Mouse (Mus musculus): ENCODE results near the gene Gm21974. TPM values are rescaled to one million over a fixed set of nuclear protein-coding genes. Genes with fewer than 3 reads are reported as not detected.

Gene Gm21974
- polyA plus RNA-seq, 1 experiment from 2014 or later = not detected

- peak within 1 kb of the TSS; percentile 98 for H3K9ac ChIP-seq (ENCODE audit: low read length)
- H3K27ac ChIP-seq (ENCODE audit: low read depth, low read length) = peak within 1 kb of the TSS; percentile 100
- no peaks in the 10 kb centered on the region for H3K27me3 ChIP-seq (replicated peaks; ENCODE audit: control insufficient read depth, insufficient read depth, low read length)
- DNase-seq (ENCODE audit: low spot score) (peak; percentile 97), ATAC-seq (peak; percentile 69)
- peaks cover 50% of the 10 kb centered on the region for H3K36me3 ChIP-seq (ENCODE audit: control insufficient read depth, insufficient read depth, low read length)
- H3K4me3 ChIP-seq (ENCODE audit: low read depth, low read length) = peak within 1 kb of the TSS; percentile 98
- H3K4me1 ChIP-seq (ENCODE audit: control insufficient read depth, insufficient read depth, low read length) = peaks cover 18% of the 10 kb centered on the region
- WGBS = under 1% methylated on average over 60 of the region's 60 CpGs
- H3K9me3 ChIP-seq (replicated peaks; ENCODE audit: control insufficient read depth, low read length) = no peaks in the 10 kb centered on the region
- H3K4me2 ChIP-seq (ENCODE audit: low read length) = peak within 1 kb of the TSS; percentile 94
Observed at GRCm38 (mm10) chr7:127876467-127877348, 18.5 kb downstream of the Gm21974 start, which contains the start of gene Zfp668. Zfp668 (minus strand) TSS chr7:127876828.

- H3K9me3 ChIP-seq (replicated peaks; ENCODE audit: control insufficient read depth, low read length) = no peaks in the 10 kb centered on the region
- ATAC-seq = peak; percentile 92
- peak; percentile 93 for DNase-seq (ENCODE audit: low spot score)
- H3K4me1 ChIP-seq (ENCODE audit: control insufficient read depth, insufficient read depth, low read length) = peaks cover 18% of the 10 kb centered on the region
- peak within 1 kb of the TSS; percentile 98 for H3K9ac ChIP-seq (ENCODE audit: low read length)
- H3K4me3 ChIP-seq (ENCODE audit: low read depth, low read length) = peak within 1 kb of the TSS; percentile 98
- peak within 1 kb of the TSS; percentile 100 for H3K27ac ChIP-seq (ENCODE audit: low read depth, low read length)
- peaks cover 48% of the 10 kb centered on the region for H3K36me3 ChIP-seq (ENCODE audit: control insufficient read depth, insufficient read depth, low read length)
- H3K27me3 ChIP-seq (replicated peaks; ENCODE audit: control insufficient read depth, insufficient read depth, low read length) = no peaks in the 10 kb centered on the region
- H3K4me2 ChIP-seq (ENCODE audit: low read length) = peak within 1 kb of the TSS; percentile 94
- under 1% methylated on average over 40 of the region's 41 CpGs for WGBS
Observed at GRCm38 (mm10) chr7:127876041-127876466, 19.2 kb downstream of the Gm21974 start, which contains the start of gene Zfp646. Zfp646 (plus strand) TSS chr7:127876221.

DNA sequence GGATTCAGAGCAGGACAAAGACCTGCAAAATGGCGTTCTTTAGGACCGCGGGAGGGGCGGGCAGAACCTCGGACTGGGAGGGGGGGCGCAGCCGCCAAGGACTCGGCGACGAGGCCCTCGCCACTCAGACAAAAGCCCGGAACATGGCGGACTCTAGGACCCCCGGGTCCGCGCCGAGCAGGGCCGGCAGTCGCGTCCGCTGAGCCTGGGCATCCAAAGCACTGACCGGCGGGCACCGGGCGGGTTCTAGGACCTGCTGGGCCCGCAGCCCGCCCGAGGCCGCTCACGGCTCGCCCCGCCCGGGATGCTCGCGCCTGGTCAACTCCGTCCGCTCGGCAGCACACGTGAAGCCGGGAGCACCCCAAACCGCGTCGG is 19.6 kb downstream of the Gm21974 start:
- peak overlapping the region; percentile 98 for H3K9ac ChIP-seq (ENCODE audit: low read length)
- peak overlapping the region; percentile 100 for H3K27ac ChIP-seq (ENCODE audit: low read depth, low read length)
- H3K36me3 ChIP-seq (ENCODE audit: control insufficient read depth, insufficient read depth, low read length) = peaks cover 46% of the 10 kb centered on the region
- H3K9me3 ChIP-seq (replicated peaks; ENCODE audit: control insufficient read depth, low read length) = no peaks in the 10 kb centered on the region
- WGBS = under 1% methylated on average over 42 of the region's 43 CpGs
- DNase-seq (ENCODE audit: low spot score) (peak; percentile 98), ATAC-seq (peak; percentile 93)
- H3K4me2 ChIP-seq (ENCODE audit: low read length) = peak overlapping the region; percentile 94
- peaks cover 18% of the 10 kb centered on the region for H3K4me1 ChIP-seq (ENCODE audit: control insufficient read depth, insufficient read depth, low read length)
- H3K4me3 ChIP-seq (ENCODE audit: low read depth, low read length) = peak overlapping the region; percentile 98
- H3K27me3 ChIP-seq (replicated peaks; ENCODE audit: control insufficient read depth, insufficient read depth, low read length) = no peaks in the 10 kb centered on the region

DNA sequence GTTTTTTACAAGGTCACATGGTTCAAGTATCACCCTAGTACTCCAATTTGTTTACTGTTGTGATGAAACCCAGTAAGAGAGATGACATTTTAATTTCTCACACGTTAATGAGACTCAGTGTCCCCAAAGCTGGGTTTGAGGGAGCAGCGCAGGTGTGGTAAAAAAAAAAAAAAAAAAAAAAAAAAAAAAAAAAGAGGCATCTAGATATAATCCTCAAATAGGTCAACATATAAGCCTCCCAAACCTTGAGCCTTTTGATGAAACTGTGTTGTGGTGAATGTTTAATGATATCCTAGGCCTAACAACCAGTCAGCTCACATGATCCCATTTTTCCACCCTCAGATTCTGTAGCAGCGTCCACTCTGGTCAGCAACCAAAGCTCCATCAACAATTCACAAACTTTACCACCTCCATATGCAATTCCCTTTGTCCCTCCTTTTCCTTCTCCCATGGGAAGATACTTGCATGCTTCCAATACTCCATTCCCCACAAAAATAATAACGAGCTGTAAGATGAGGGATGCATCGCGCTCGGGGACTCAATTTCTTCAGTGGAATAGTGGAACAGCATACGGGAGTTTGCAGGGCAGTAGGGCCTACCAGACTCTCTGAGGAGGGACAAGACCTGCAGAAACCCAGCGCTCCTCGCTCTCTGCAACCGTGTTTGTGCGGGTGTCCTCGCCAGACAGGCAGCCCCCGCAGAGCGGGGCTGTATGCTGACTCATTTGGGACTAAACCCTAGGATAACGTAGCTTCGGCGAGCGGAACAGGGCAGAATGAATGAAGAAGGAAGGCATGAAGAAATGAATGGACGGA is 20.2 kb downstream of the Gm21974 start:
- DNase-seq (ENCODE audit: low spot score) (no peak), ATAC-seq (peak; percentile 27)
- peaks cover 46% of the 10 kb centered on the region for H3K36me3 ChIP-seq (ENCODE audit: control insufficient read depth, insufficient read depth, low read length)
- peak overlapping the region; percentile 100 for H3K27ac ChIP-seq (ENCODE audit: low read depth, low read length)
- H3K4me2 ChIP-seq (ENCODE audit: low read length) = peak overlapping the region; percentile 94
- H3K4me1 ChIP-seq (ENCODE audit: control insufficient read depth, insufficient read depth, low read length) = peaks cover 18% of the 10 kb centered on the region
- peak overlapping the region; percentile 98 for H3K9ac ChIP-seq (ENCODE audit: low read length)
- no peaks in the 10 kb centered on the region for H3K9me3 ChIP-seq (replicated peaks; ENCODE audit: control insufficient read depth, low read length)
- WGBS = 3% methylated on average over 20 of the region's 20 CpGs
- no peaks in the 10 kb centered on the region for H3K27me3 ChIP-seq (replicated peaks; ENCODE audit: control insufficient read depth, insufficient read depth, low read length)
- H3K4me3 ChIP-seq (ENCODE audit: low read depth, low read length) = peak overlapping the region; percentile 98

DNA sequence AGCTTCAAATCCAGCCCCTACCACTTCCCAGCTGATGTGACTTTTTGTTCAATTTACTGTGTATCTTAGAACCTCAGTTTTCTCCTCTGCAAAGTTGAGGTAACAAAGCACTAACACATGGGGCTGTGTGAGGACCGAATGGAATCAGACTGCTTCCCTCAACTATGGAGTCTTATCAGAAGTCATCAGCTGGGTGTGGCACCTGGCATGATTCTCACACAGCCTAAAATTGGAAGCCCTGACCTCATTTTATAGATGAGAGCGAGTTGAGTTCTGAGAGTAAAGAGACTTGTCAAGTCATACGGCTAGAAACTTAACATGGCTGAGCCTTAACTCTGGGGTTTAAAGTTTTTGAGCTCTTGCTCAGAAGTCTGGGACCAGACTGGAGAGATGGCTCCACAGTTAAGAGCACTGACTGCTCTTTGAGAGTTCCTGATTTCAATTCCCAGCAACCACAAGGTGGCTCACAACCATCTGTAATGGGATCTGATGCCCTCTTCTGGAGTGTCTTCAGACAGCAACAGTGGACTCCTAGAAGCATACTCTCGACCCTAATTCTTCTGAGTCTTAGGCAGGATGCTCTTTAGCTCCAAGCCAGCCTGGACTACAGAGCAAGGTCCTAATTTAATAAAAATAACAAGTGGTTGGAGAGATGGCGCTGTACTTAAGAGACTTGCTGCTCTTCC is 25.0 kb downstream of the Gm21974 start:
- H3K4me1 ChIP-seq (ENCODE audit: control insufficient read depth, insufficient read depth, low read length) = peaks cover 11% of the 10 kb centered on the region
- no peaks in the 10 kb centered on the region for H3K27me3 ChIP-seq (replicated peaks; ENCODE audit: control insufficient read depth, insufficient read depth, low read length)
- no peaks in the 10 kb centered on the region for H3K9me3 ChIP-seq (replicated peaks; ENCODE audit: control insufficient read depth, low read length)
- no peak for DNase-seq (ENCODE audit: low spot score)
- H3K27ac ChIP-seq (ENCODE audit: low read depth, low read length) = no peak overlapping the region
- H3K4me3 ChIP-seq (ENCODE audit: low read depth, low read length) = no peak overlapping the region
- WGBS = 85% methylated on average over 5 of the region's 5 CpGs
- ATAC-seq = no peak
- H3K36me3 ChIP-seq (ENCODE audit: control insufficient read depth, insufficient read depth, low read length) = peaks cover 57% of the 10 kb centered on the region
- no peak overlapping the region for H3K9ac ChIP-seq (ENCODE audit: low read length)
- no peak overlapping the region for H3K4me2 ChIP-seq (ENCODE audit: low read length)

DNA sequence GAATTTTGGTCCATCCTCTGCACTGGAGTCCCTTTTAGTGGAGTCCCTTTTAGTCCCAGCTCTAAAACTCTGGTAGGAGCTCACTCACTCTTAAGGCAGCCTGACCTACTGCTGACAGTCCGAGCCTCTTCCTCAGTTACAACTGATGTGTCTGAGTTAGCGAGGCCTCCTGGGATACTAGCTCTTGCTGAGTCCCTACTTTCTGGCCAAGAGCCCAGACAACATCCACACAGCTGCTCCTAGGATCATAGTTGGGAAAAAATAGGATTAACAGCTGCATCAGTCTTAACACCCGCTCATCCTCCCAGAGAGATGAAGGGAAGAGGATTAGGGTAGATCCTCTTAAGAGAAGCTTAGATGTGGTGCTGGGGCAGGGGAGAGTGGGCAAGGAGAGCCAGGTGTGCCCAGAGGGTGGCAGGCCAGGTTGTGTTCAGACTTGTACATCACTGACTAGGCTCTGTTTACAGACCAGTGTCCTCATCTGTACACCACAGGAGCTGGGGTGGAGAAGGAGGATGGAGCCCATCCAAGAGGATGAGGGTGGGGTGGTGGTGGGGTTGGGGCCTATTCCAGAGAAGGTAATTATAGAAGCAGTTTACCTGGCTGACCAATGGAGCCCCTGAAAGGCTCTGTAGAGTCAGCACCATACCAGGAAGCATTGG is 26.0 kb downstream of the Gm21974 start:
- WGBS = 63% methylated on average over 3 of the region's 3 CpGs
- ATAC-seq (no peak), DNase-seq (ENCODE audit: low spot score) (peak; percentile 17)
- H3K4me1 ChIP-seq (ENCODE audit: control insufficient read depth, insufficient read depth, low read length) = peaks cover 7% of the 10 kb centered on the region
- peaks cover 67% of the 10 kb centered on the region for H3K36me3 ChIP-seq (ENCODE audit: control insufficient read depth, insufficient read depth, low read length)
- no peaks in the 10 kb centered on the region for H3K9me3 ChIP-seq (replicated peaks; ENCODE audit: control insufficient read depth, low read length)
- no peak overlapping the region for H3K4me2 ChIP-seq (ENCODE audit: low read length)
- H3K27ac ChIP-seq (ENCODE audit: low read depth, low read length) = peak overlapping the region; percentile 17; the same call in 1 of the 2 replicates
- no peak overlapping the region for H3K9ac ChIP-seq (ENCODE audit: low read length)
- H3K4me3 ChIP-seq (ENCODE audit: low read depth, low read length) = no peak overlapping the region
- no peaks in the 10 kb centered on the region for H3K27me3 ChIP-seq (replicated peaks; ENCODE audit: control insufficient read depth, insufficient read depth, low read length)

GRCm38 (mm10) chr7:127867641-127868040 is 27.6 kb downstream of the Gm21974 start:
- H3K4me1 ChIP-seq (ENCODE audit: control insufficient read depth, insufficient read depth, low read length) = no peaks in the 10 kb centered on the region
- no peak for DNase-seq (ENCODE audit: low spot score)
- no peaks in the 10 kb centered on the region for H3K27me3 ChIP-seq (replicated peaks; ENCODE audit: control insufficient read depth, insufficient read depth, low read length)
- no peaks in the 10 kb centered on the region for H3K9me3 ChIP-seq (replicated peaks; ENCODE audit: control insufficient read depth, low read length)
- no peak overlapping the region for H3K4me2 ChIP-seq (ENCODE audit: low read length)
- no peak overlapping the region for H3K9ac ChIP-seq (ENCODE audit: low read length)
- H3K4me3 ChIP-seq (ENCODE audit: low read depth, low read length) = no peak overlapping the region
- 96% methylated on average over 18 of the region's 18 CpGs for WGBS
- H3K36me3 ChIP-seq (ENCODE audit: control insufficient read depth, insufficient read depth, low read length) = peaks cover 61% of the 10 kb centered on the region
- ATAC-seq = no peak
- no peak overlapping the region for H3K27ac ChIP-seq (ENCODE audit: low read depth, low read length)

- WGBS = 94% methylated on average over 12 of the region's 12 CpGs
- no peak overlapping the region for H3K27ac ChIP-seq (ENCODE audit: low read depth, low read length)
- H3K4me1 ChIP-seq (ENCODE audit: control insufficient read depth, insufficient read depth, low read length) = no peaks in the 10 kb centered on the region
- H3K9me3 ChIP-seq (replicated peaks; ENCODE audit: control insufficient read depth, low read length) = no peaks in the 10 kb centered on the region
- DNase-seq (ENCODE audit: low spot score) = no peak
- H3K4me2 ChIP-seq (ENCODE audit: low read length) = no peak overlapping the region
- ATAC-seq = no peak
- H3K36me3 ChIP-seq (ENCODE audit: control insufficient read depth, insufficient read depth, low read length) = peaks cover 54% of the 10 kb centered on the region
- H3K9ac ChIP-seq (ENCODE audit: low read length) = no peak overlapping the region
- no peak overlapping the region for H3K4me3 ChIP-seq (ENCODE audit: low read depth, low read length)
- no peaks in the 10 kb centered on the region for H3K27me3 ChIP-seq (replicated peaks; ENCODE audit: control insufficient read depth, insufficient read depth, low read length)
Observed at GRCm38 (mm10) chr7:127866434-127866833, 28.8 kb downstream of the Gm21974 start.

All from forebrain, embryonic 14.5 days (tissue).